Mouse (Mus musculus) heart, postnatal 0 days (tissue): Measurements from ENCODE around the gene Calhm5. TPM values are rescaled to one million over a fixed set of nuclear protein-coding genes. Genes with fewer than 3 reads are reported as not detected.

ENCODE experiments used
- ATAC-seq: fragments of 200-750 bp; cut with Nextera tagmentation; 2 replicates; pipeline ENCODE4 v1.8.0; 2017; ENCODE audit warnings: low read depth, moderate number of reproducible peaks, moderate library complexity; ENCODE audit not compliant: insufficient read depth
- DNase-seq: peaks from one replicate; pipeline ENCODE4 v3.0.0-alpha.2; 2016; ENCODE audit warnings: low spot score
- H3K27ac ChIP-seq: fragments of 300-500 bp; sonication (generic); 2 replicates; pipeline ENCODE4 v1.5.1; 2014; ENCODE audit warnings: low read depth, mild to moderate bottlenecking
- H3K27me3 ChIP-seq: fragments of 300-500 bp; sonication (generic); 2 replicates; pipeline ENCODE4 v1.6.1; 2014; ENCODE audit warnings: low read length, mixed read lengths; ENCODE audit not compliant: control insufficient read depth, insufficient read depth
- H3K36me3 ChIP-seq: fragments of 300-500 bp; sonication (generic); replicated peaks from 2 replicates; pipeline ENCODE4 v1.6.1; 2014; ENCODE audit warnings: low read length, mixed read lengths; ENCODE audit not compliant: control insufficient read depth, insufficient read depth
- H3K4me1 ChIP-seq: fragments of 300-500 bp; sonication (generic); 2 replicates; pipeline ENCODE4 v1.6.1; 2014; ENCODE audit warnings: antibody characterized with exemption; ENCODE audit not compliant: control insufficient read depth, insufficient read depth
- H3K4me2 ChIP-seq: fragments of 300-500 bp; sonication (generic); 2 replicates; pipeline ENCODE4 v1.6.1; 2014; ENCODE audit warnings: low read depth, mild to moderate bottlenecking, low read length, moderate library complexity
- H3K4me3 ChIP-seq: fragments of 300-500 bp; sonication (generic); 2 replicates; pipeline ENCODE4 v1.5.1; 2014; ENCODE audit warnings: low read depth, low read length
- H3K9ac ChIP-seq: fragments of 300-500 bp; sonication (generic); replicated peaks from 2 replicates; pipeline ENCODE4 v1.6.1; 2014; ENCODE audit warnings: low read depth, low read length, mixed read lengths
- H3K9me3 ChIP-seq: fragments of 300-500 bp; sonication (generic); replicated peaks from 2 replicates; pipeline ENCODE4 v1.6.1; 2016; ENCODE audit warnings: low read length; ENCODE audit not compliant: control insufficient read depth
- CTCF ChIP-seq: IDR thresholded peaks from 2 replicates; pipeline ENCODE4 v1.5.1; 2016; ENCODE audit warnings: antibody characterized with exemption, control low read depth, low read depth
- EP300 ChIP-seq: IDR thresholded peaks from 2 replicates; pipeline ENCODE4 v1.6.1; 2016; ENCODE audit warnings: antibody characterized with exemption, low read depth
- WGBS: fragments of 180-500 bp; shearing (Covaris S2); extraction: QIAGEN DNeasy Blood & Tissue Kit; methylation state at CpG from one replicate; pipeline ENCODE4 v1.1.7; 2014; 5-methylcytosine and 5-hydroxymethylcytosine counted together
- polyA plus RNA-seq: library from polyadenylated mRNA; unstranded; fragments of >200 nt; fragmentation: Nextera tagmentation; extraction: Ambion mirVana; gene quantifications from 2 replicates; pipeline ENCODE4 v1.2.1, GENCODE M21; 2015
- total RNA-seq: library from RNA; depleted of rRNA; stranded (reverse); fragments of >200 nt; gene quantifications from 2 replicates; pipeline ENCODE4 v1.2.3, GENCODE M21; 2014; ENCODE audit warnings: low replicate concordance

Calhm5 gene
- total and polyA plus RNA-seq, 2 experiments from 2014 or later = 1.1 to 2.4 TPM

DNA sequence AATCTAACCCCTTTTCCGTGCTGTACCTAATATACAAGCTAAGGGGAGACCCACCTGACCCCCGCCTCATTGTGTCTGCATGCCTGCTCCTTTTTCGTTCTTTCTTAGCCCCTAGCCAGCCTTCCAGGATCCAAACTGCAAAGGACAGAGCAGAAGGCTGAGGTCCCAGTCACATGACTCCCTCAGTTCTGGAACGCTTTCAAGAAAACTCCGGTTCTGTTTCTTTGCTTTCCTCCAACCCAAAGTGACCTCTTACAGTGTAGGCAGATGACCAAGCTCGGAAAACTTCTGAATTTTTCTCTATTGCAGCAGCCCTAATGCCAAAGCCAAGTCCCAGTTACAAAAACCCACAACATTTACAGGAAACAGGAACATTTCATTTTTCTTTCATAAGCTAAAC, 32.1 kb upstream of the Calhm5 start:
- 0 out of 2 replicates have a peak, but pooled peaks cover 7% of the 10 kb centered on the region for H3K4me1 ChIP-seq
- no peaks in the 10 kb centered on the region for H3K9me3 ChIP-seq
- no peak for ATAC-seq
- H3K9ac ChIP-seq = no peak overlapping the region
- H3K4me3 ChIP-seq = no peak overlapping the region
- no peaks in the 10 kb centered on the region for H3K36me3 ChIP-seq
- no peak for TF ChIP-seq CTCF
- no peak for TF ChIP-seq EP300
- H3K4me2 ChIP-seq = no peak overlapping the region
- WGBS = 75% methylated on average over 6 of the region's 6 CpGs
- H3K27ac ChIP-seq = no peak overlapping the region
- H3K27me3 ChIP-seq = no peaks in the 10 kb centered on the region
- DNase-seq = no peak

GRCm38 (mm10) chr10:34127392-34128378, 31.4 kb upstream of the Calhm5 start, which contains the start of gene Calhm6:
Gene Calhm6, minus strand, starts transcription at chr10:34127984.
- TF ChIP-seq EP300 = no peak
- no peak for TF ChIP-seq CTCF
- H3K9me3 ChIP-seq = no peaks in the 10 kb centered on the region
- H3K4me1 ChIP-seq = 0 out of 2 replicates have a peak, but pooled peaks cover 7% of the 10 kb centered on the region
- DNase-seq = no peak
- H3K36me3 ChIP-seq = no peaks in the 10 kb centered on the region
- no peak within 1 kb of the TSS for H3K27ac ChIP-seq
- peak within 1 kb of the TSS; percentile 42; the same call in 1 of the 2 replicates for H3K9ac ChIP-seq
- 15% methylated on average over 44 of the region's 44 CpGs for WGBS
- peak within 1 kb of the TSS; percentile 56 for H3K4me3 ChIP-seq
- no peaks in the 10 kb centered on the region for H3K27me3 ChIP-seq
- H3K4me2 ChIP-seq = peak within 1 kb of the TSS; percentile 81
- peak; percentile 44 for ATAC-seq

DNA sequence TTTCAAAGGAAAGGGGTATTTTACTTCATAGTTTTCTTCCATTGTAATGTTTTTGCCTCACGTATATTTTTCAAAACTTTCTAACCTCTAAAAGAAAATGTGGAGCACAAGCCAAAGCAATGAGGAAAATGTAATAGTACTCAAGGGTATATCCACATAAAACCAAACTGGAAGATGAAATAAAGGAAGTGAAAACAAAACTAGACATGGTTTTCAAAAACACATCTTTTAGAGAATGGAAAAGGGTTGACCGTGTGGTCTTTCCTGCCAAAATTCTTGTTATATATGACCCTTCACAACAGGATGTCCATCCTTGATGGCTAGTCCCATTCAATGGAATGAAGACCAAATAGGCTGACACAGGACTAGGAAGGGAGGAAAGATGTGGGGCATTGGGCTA, 22.1 kb upstream of the Calhm5 start:
- H3K27ac ChIP-seq = no peak overlapping the region
- no peaks in the 10 kb centered on the region for H3K36me3 ChIP-seq
- H3K4me1 ChIP-seq = no peaks in the 10 kb centered on the region
- no peak overlapping the region for H3K4me3 ChIP-seq
- H3K4me2 ChIP-seq = no peak overlapping the region
- H3K9ac ChIP-seq = no peak overlapping the region
- 77% methylated on average over 2 of the region's 2 CpGs for WGBS
- H3K9me3 ChIP-seq = no peaks in the 10 kb centered on the region
- no peak for TF ChIP-seq EP300
- TF ChIP-seq CTCF = no peak
- DNase-seq (no peak), ATAC-seq (no peak)
- H3K27me3 ChIP-seq = no peaks in the 10 kb centered on the region

DNA sequence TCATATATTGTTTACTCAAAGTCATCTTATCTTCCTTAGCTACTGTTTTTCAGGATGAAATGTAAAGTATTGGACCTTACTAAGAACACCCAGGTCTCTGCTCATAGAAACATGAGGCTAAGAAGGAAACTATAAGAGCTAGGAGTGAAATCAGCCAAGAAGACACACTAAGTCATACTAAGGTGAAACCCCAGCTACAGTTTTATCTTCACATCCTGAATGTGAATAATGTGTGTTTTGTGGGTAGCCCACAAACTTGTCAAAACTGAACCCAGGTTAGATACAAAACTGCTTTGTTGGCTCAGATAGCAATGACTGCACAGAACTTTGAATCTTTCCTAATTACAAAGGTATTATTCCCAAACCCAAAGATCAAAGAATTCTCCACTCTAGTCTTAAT, 21.5 kb upstream of the Calhm5 start:
- Histone ChIP-seq H3K9me3 (no peaks in the 10 kb centered on the region), H3K9ac (no peak overlapping the region), H3K27me3 (no peaks in the 10 kb centered on the region), H3K36me3 (no peaks in the 10 kb centered on the region), H3K4me3 (no peak overlapping the region), H3K4me2 (no peak overlapping the region), H3K4me1 (no peaks in the 10 kb centered on the region), H3K27ac (no peak overlapping the region)
- no peak for DNase-seq
- TF ChIP-seq EP300 (no peak), CTCF (no peak)
- no peak for ATAC-seq

DNA sequence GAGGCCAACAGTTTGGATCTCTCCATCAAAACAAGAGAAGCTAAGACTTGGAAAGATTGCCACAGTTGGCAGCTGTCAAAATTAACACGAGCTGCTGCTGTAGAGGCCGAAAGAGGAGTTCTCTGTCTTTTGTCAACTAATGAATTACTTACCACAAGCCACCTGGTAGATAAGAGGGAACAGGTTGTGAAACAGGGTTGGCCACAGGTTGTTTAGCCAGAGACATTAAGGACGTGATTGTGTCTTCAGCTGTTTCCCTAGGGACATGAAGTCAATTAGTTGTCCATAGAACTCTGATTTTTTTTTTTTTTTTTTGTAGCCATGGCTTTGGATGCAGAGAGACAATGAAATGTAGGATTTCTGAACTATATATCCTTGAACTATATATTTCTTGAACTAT, 20.8 kb upstream of the Calhm5 start:
- 47% methylated on average over 3 of the region's 3 CpGs for WGBS
- Histone ChIP-seq H3K27ac (no peak overlapping the region), H3K4me2 (no peak overlapping the region), H3K9me3 (no peaks in the 10 kb centered on the region), H3K27me3 (no peaks in the 10 kb centered on the region), H3K9ac (no peak overlapping the region), H3K4me3 (no peak overlapping the region), H3K4me1 (no peaks in the 10 kb centered on the region), H3K36me3 (no peaks in the 10 kb centered on the region)
- ATAC-seq (no peak), DNase-seq (no peak)
- TF ChIP-seq CTCF = no peak
